Mouse (Mus musculus) liver, embryonic 14.5 days (tissue): ENCODE results near the gene Slc35c2. TPM values are rescaled to one million over a fixed set of nuclear protein-coding genes. Genes with fewer than 3 reads are reported as not detected.

ENCODE experiments used
- ATAC-seq: fragments of 200-750 bp; cut with Nextera tagmentation; 2 replicates; pipeline ENCODE4 v1.8.0; 2017; ENCODE audit warnings: moderate number of reproducible peaks, mild to moderate bottlenecking, moderate library complexity; ENCODE audit not compliant: insufficient read depth
- DNase-seq, 3 experiments: peaks; one replicate each; pipeline ENCODE4 v3.0.0-alpha.2; 2012 to 2013; ENCODE audit warnings: low read depth in 3 of 3, low spot score in 3 of 3
- H3K27ac ChIP-seq: fragments of 300-500 bp; sonication (generic); 2 replicates; pipeline ENCODE4 v1.5.1; 2014; ENCODE audit warnings: moderate library complexity, mild to moderate bottlenecking, control low read depth, inconsistent platforms
- H3K27me3 ChIP-seq: fragments of 300-500 bp; sonication (generic); 2 replicates; pipeline ENCODE4 v1.6.1; 2014; ENCODE audit warnings: mild to moderate bottlenecking, low read length, moderate library complexity; ENCODE audit not compliant: control insufficient read depth, insufficient read depth
- H3K36me3 ChIP-seq: fragments of 300-500 bp; sonication (generic); replicated peaks from 2 replicates; pipeline ENCODE4 v1.6.1; 2014; ENCODE audit warnings: low read depth; ENCODE audit not compliant: control insufficient read depth, insufficient read depth
- H3K4me1 ChIP-seq, 2 experiments: fragments of 200-500 bp in 1 of 2; fragments of 300-500 bp in 1 of 2; sonication (generic) in 1 of 2; replicated peaks; 2 replicates each; pipeline ENCODE4 v1.6.1; 2012 to 2014; ENCODE audit warnings: antibody characterized with exemption in 1 of 2, inconsistent platforms in 1 of 2, low read length in 1 of 2; ENCODE audit not compliant: control insufficient read depth in 2 of 2, insufficient read depth in 2 of 2
- H3K4me2 ChIP-seq: fragments of 300-500 bp; sonication (generic); 2 replicates; pipeline ENCODE4 v1.6.1; 2014; ENCODE audit warnings: low read depth, mild to moderate bottlenecking, control low read depth, moderate library complexity
- H3K4me3 ChIP-seq, 2 experiments: fragments of 200-500 bp in 1 of 2; fragments of 300-500 bp in 1 of 2; sonication (generic) in 1 of 2; 2 replicates each; pipeline ENCODE4 v1.5.1; 2012 to 2014; ENCODE audit warnings: low read depth in 2 of 2, low read length in 2 of 2, mild to moderate bottlenecking in 2 of 2, control low read depth in 1 of 2, inconsistent platforms in 1 of 2, moderate library complexity in 1 of 2; ENCODE audit not compliant: insufficient read depth in 1 of 2
- H3K9ac ChIP-seq: fragments of 300-500 bp; sonication (generic); replicated peaks from 2 replicates; pipeline ENCODE4 v1.6.1; 2014; ENCODE audit warnings: mild to moderate bottlenecking, control low read depth, moderate library complexity
- H3K9me3 ChIP-seq: fragments of 300-500 bp; sonication (generic); 2 replicates; pipeline ENCODE4 v1.6.1; 2016; ENCODE audit warnings: low read length, mixed read lengths; ENCODE audit not compliant: control insufficient read depth
- CTCF ChIP-seq: IDR thresholded peaks from 2 replicates; pipeline ENCODE4 v1.5.1; 2016; ENCODE audit warnings: antibody characterized with exemption, low read depth, control low read depth
- EP300 ChIP-seq: IDR thresholded peaks from 2 replicates; pipeline ENCODE4 v1.6.1; 2016; ENCODE audit warnings: antibody characterized with exemption, low read depth
- WGBS: fragments of 180-500 bp; shearing (Covaris S2); extraction: QIAGEN DNeasy Blood & Tissue Kit; methylation state at CpG from one replicate; pipeline ENCODE4 v1.1.7; 2014; ENCODE audit not compliant: insufficient replicate concordance; 5-methylcytosine and 5-hydroxymethylcytosine counted together
- polyA plus RNA-seq, 2 experiments: library from polyadenylated mRNA; depleted of rRNA in 1 of 2; stranded (reverse) in 1 of 2; unstranded in 1 of 2; fragments of >200 nt; fragmentation: Nextera tagmentation in 1 of 2; extraction: Ambion mirVana in 1 of 2; gene quantifications; 2 replicates each; pipeline versions ENCODE4 v1.2.1 to v1.2.3; 2012 to 2014

Slc35c2 gene
- polyA plus RNA-seq, 2 experiments = 20.4 to 27.3 TPM

- peaks cover 6 to 32% of the 10 kb centered on the region in 2 experiments; a peak in 3 of 4 replicates for H3K4me1 ChIP-seq
- no peak for TF ChIP-seq CTCF
- no peak for TF ChIP-seq EP300
- H3K36me3 ChIP-seq = no peaks in the 10 kb centered on the region; the same call in none of the 2 replicates
- DNase-seq (no peak), ATAC-seq (peak; percentile 29; the same call in 1 of the 2 replicates)
- no peak overlapping the region for H3K27ac ChIP-seq
- no peaks in the 10 kb centered on the region for H3K27me3 ChIP-seq
- H3K9ac ChIP-seq = no peak overlapping the region
- no peak overlapping the region for H3K4me3 ChIP-seq
- H3K4me2 ChIP-seq = no peak overlapping the region
- 26% methylated on average over 16 of the region's 16 CpGs for WGBS
- no peaks in the 10 kb centered on the region for H3K9me3 ChIP-seq
These were observed 30.1 kb upstream of the Slc35c2 start for GRCm38 (mm10) chr2:165317621-165318263.

- Histone ChIP-seq H3K36me3 (no peaks in the 10 kb centered on the region; the same call in none of the 2 replicates), H3K4me2 (no peak overlapping the region)
These were observed 29.3 kb upstream of the Slc35c2 start for GRCm38 (mm10) chr2:165316837-165317473.

GRCm38 (mm10) chr2:165316204-165316603 is 28.5 kb upstream of the Slc35c2 start:
- Histone ChIP-seq H3K4me3 (no peak overlapping the region), H3K4me1 (peaks cover 6 to 24% of the 10 kb centered on the region in 2 experiments; a peak in 3 of 4 replicates), H3K36me3 (no peaks in the 10 kb centered on the region; the same call in none of the 2 replicates), H3K9me3 (no peaks in the 10 kb centered on the region), H3K27ac (no peak overlapping the region), H3K9ac (no peak overlapping the region), H3K27me3 (no peaks in the 10 kb centered on the region), H3K4me2 (no peak overlapping the region)
- TF ChIP-seq EP300 = no peak
- TF ChIP-seq CTCF = no peak
- no peak for ATAC-seq
- DNase-seq = no peak
- WGBS = 75% methylated on average over 10 of the region's 10 CpGs

More at GRCm38 (mm10) chr2:165316837-165317473, 29.3 kb upstream of the Slc35c2 start:
- H3K27ac ChIP-seq = no peak overlapping the region
- no peaks in the 10 kb centered on the region for H3K9me3 ChIP-seq
- 54% methylated on average over 9 of the region's 9 CpGs for WGBS
- ATAC-seq (no peak), DNase-seq (no peak)
- H3K4me3 ChIP-seq = no peak overlapping the region
- H3K4me1 ChIP-seq = peaks cover 6 to 29% of the 10 kb centered on the region in 2 experiments; a peak in 3 of 4 replicates
- no peaks in the 10 kb centered on the region for H3K27me3 ChIP-seq
- no peak overlapping the region for H3K9ac ChIP-seq
- TF ChIP-seq EP300 (no peak), CTCF (no peak)

- Histone ChIP-seq H3K27ac (no peak overlapping the region), H3K4me2 (no peak overlapping the region), H3K9me3 (no peaks in the 10 kb centered on the region), H3K4me3 (no peak overlapping the region), H3K27me3 (no peaks in the 10 kb centered on the region), H3K9ac (no peak overlapping the region), H3K4me1 (peaks cover 6 to 21% of the 10 kb centered on the region in 2 experiments; a peak in 3 of 4 replicates), H3K36me3 (no peaks in the 10 kb centered on the region; the same call in none of the 2 replicates)
- 71% methylated on average over 8 of the region's 8 CpGs for WGBS
- ATAC-seq (no peak), DNase-seq (no peak)
- TF ChIP-seq CTCF = no peak
- no peak for TF ChIP-seq EP300
These were observed 26.5 kb upstream of the Slc35c2 start for GRCm38 (mm10) chr2:165314197-165314596.

- H3K4me2 ChIP-seq = no peak overlapping the region
- 63% methylated on average over 7 of the region's 7 CpGs for WGBS
- no peaks in the 10 kb centered on the region for H3K27me3 ChIP-seq
- no peak overlapping the region for H3K27ac ChIP-seq
- no peak overlapping the region for H3K9ac ChIP-seq
- TF ChIP-seq EP300 (no peak), CTCF (no peak)
- H3K9me3 ChIP-seq = no peaks in the 10 kb centered on the region
- H3K36me3 ChIP-seq = no peaks in the 10 kb centered on the region; the same call in none of the 2 replicates
- peaks cover 0 to 4% of the 10 kb centered on the region in 2 experiments; a peak in 2 of 4 replicates for H3K4me1 ChIP-seq
- DNase-seq (no peak), ATAC-seq (no peak)
- no peak overlapping the region for H3K4me3 ChIP-seq
These were observed 24.7 kb upstream of the Slc35c2 start for GRCm38 (mm10) chr2:165312381-165312780.
